Mouse (Mus musculus): ENCODE measurements around the gene Xylb.
A peak's percentile ranks its signal among the peaks of the same experiment; 100 is the strongest.
"Not testable (repeated sequence)": the region's sequence is repeated elsewhere in the genome, so short reads cannot be mapped to it uniquely, and the experiment has no call there.

Xylb gene

DNA sequence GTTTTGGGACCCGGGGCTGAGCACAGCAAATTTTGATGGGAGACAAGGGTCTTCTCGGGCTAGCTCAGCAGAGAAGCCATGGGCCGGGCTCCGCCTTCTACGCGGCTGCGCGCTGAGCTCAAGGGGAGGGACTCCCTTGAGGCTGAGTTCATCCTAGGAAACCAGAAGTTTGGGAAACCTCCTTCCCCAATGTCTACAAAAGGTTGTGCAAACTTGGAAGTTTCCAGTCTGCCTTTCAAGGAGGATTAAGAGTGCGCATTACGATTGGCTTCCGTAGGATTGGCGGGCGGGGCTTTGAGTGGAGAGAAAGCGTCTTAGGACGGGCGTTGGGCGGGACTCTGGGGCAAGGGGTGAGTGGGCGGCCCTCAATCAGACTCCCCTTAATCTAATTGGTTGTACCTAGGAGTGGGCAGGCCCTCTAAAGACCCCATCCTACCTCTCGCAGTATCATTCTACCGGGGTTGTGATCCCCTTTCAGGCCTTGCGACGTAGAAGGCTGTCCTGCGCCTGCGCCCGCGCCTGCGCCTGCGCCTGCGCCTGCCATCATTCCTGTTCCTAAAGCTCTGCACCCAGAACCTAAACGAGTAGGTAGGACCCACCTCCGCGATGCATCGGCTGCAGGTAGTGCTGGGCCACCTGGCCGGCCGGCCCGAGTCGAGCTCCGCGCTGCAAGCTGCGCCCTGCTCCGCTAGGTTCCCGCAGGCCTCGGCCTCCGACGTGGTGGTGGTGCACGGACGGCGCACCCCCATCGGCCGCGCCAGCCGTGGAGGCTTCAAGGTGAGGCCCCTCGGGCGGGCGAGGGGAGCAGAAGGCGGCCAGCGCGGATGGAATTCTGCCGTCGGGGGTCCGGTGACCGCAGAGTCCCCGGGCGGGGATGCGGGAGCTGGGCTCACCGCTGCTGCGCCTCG is 16.0 kb upstream of the Xylb start, which contains the start of gene Myd88:
Gene Myd88, minus strand, starts transcription at position 503 of the 908 bp plus-strand sequence.
- peak; percentile 90 for DNase-seq (ENCODE audit: low spot score)

DNA sequence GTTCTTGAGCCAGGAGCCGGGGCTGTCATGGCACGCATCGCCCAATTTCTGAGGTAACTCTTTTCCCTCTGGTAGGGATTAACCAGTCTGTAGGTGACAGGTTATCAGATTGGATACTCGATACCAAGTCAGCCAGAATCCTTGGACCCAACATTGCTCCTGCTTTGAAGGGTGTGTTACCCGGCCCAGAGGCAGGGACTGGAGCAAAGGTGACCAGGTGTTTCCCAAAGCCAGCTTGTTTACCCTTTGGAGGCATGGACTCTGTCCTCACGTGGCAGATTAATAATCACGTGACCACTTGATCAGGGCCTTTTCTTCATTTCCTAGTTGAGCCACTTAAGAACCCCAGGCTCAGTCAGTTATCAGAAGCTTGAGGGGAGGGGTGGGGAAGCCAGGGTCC is 14.5 kb upstream of the Xylb start:
- DNase-seq (ENCODE audit: low spot score) = no peak

DNA sequence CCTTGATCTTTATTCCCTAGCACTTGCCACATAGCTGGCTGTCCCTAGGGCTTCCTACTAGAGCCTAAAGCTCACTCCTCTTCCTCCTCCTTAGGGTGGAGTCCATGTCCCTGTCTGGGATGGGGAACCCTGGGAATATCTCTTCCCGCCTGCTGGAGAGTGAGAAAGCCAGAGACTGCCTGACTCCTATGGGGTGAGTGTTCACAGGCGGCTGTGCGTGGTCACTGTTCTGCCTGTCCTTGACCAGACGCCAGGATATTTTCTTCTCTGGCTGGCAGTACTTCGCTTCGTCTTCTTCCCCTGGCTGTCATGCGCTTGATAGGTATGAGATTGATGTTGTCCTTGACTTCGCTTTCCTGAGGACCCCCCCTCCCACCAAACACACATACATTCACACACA is 10.8 kb upstream of the Xylb start:
- no peak for DNase-seq (ENCODE audit: low spot score)

GRCm38 (mm10) chr9:119350531-119350930 is 6.7 kb upstream of the Xylb start:
- DNase-seq (ENCODE audit: low spot score) = no peak

GRCm38 (mm10) chr9:119350947-119351705 is 6.1 kb upstream of the Xylb start:
- no peak for DNase-seq (ENCODE audit: low spot score)

- peak; percentile 50 for DNase-seq (ENCODE audit: low spot score)
Observed at GRCm38 (mm10) chr9:119352060-119352459, 5.1 kb upstream of the Xylb start.

GRCm38 (mm10) chr9:119353926-119354325 is 3.3 kb upstream of the Xylb start:
- no peak for DNase-seq (ENCODE audit: low spot score)

GRCm38 (mm10) chr9:119355943-119356342 is 1.2 kb upstream of the Xylb start:
- no peak for DNase-seq (ENCODE audit: low spot score)

DNA sequence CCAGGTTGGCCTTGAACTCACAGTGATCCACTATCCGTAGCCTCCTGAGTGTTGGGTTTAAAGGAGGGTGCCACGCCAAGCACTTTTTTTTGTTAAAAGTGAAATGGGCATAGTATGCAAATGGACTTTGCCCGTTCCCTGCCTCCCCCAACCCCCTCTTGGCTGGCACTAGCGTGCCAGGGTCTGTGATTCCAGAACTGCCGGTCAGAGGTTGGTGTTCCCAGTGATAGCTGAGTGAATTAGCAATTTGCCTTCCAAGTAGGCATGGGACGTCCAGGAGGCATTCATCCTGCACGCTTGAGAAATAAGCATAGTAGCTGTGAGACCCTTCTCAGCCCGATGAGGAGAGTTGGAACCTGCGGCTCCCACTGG is 863 bp downstream of the Xylb start:
- DNase-seq (ENCODE audit: low spot score) = no peak

GRCm38 (mm10) chr9:119361416-119361815 is 4.2 kb downstream of the Xylb start:
- no peak for DNase-seq (ENCODE audit: low spot score)

DNA sequence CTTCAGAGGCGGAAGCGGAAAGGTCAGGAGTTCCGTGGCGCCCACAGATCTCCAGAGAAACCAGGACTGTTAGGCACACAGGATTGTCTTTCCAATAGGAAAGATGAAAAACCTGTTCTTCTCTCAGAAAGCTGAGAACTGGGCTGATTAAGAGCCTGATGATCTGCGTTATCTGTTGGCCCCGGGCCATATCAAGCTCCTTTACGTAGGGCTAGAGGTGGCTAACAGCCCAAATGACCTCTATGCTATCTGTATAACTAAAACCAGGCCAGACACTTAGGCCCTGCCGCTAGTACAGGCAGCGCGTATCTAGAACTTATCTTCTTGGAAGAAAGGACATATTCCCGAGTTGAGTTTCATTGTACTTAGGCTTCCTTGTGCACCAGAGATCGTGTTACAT is 6.0 kb downstream of the Xylb start:
- no peak for DNase-seq (ENCODE audit: low spot score)

GRCm38 (mm10) chr9:119365284-119365683 is 8.1 kb downstream of the Xylb start, which contains the start of gene Slc22a14:
Slc22a14 (minus strand) TSS chr9:119365553.
- DNase-seq (ENCODE audit: low spot score) = no peak

DNA sequence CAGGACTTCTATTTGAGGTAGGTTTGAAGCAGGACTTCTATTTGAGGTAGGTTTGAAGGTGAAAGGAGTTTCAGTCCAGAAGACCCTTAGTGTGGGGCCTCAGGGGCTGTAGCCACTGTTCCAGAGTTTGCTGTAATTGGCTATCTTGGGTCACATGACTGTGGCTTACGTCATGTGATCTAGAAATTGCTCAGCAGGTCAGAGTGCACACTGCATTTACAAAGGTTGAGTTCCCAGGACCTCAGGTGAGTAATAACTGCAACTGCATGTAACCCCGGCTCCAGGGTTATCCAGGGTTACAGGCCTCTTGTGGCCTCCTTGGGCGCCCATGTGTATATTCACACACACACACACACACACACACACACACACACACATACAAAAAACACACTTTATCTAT is 11.2 kb downstream of the Xylb start:
- no peak for DNase-seq (ENCODE audit: low spot score)

- not testable (repeated sequence) for DNase-seq (ENCODE audit: low spot score)
Observed at GRCm38 (mm10) chr9:119370770-119371169, 13.6 kb downstream of the Xylb start.

DNA sequence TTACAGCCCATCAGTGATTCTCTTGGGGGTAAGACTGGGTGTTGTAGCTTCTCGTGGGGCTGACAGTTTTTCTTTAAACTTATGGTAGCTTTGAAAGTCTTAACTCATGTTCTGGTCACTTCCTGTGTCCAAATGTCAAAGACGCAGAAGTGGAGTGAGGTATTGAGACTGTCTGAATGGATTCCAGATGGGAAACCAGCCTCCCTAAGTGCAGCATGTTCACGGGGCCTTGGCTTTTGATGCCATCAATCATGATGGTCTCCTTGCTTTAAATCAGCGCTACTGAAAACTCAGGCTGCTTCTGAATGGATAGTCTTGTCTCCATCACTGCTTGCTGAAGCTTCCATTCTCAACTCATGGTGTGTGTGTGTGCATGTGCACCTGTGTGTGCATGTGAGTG is 14.1 kb downstream of the Xylb start:
- no peak for DNase-seq (ENCODE audit: low spot score)

DNA sequence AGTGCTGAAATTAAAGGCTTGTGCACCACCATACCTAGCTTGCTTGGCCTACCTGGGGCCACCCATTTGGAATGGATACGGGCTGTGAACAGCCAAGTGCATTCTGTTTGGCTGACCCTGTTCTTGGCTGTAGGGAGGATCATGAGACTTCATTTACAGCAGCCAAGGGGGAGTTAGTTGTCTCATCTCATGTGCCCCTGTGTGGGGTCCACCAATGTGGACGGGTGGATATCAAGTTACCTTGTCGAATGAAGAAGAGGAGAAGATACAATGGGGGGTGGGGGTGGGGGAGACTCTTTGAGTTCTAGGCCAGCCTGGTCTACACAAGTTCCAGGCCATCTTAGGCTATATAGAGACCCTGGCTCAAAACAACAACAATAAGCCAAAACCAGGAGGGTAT is 17.8 kb downstream of the Xylb start:
- no peak for DNase-seq (ENCODE audit: low spot score)

GRCm38 (mm10) chr9:119375556-119375955 is 18.4 kb downstream of the Xylb start:
- no peak for DNase-seq (ENCODE audit: low spot score)

GRCm38 (mm10) chr9:119378231-119378630 is 21.1 kb downstream of the Xylb start:
- no peak for DNase-seq (ENCODE audit: low spot score)

DNA sequence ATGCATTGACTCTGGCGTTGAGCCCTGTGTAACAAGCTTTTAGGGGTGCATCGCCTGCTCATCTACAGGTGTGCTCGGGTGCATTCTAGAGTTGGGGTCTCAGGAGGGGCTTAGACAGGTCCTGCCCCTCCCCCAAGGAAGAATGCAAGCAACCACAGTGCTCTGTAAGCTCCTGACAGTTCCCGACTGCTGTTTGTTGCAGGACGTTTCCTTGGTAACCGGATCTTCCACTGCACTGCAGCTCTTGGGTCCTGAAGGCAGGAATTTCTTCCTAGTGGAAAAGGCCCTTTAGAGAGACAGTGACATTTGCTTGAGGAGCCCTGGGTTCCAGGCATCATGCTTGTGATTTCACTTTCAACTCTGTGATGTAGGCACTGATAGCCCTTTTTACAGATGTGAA is 25.4 kb downstream of the Xylb start:
- DNase-seq (ENCODE audit: low spot score) = no peak

- no peak for DNase-seq (ENCODE audit: low spot score)
Observed at GRCm38 (mm10) chr9:119388956-119389355, 31.8 kb downstream of the Xylb start.

- DNase-seq (ENCODE audit: low spot score) = no peak
Observed at GRCm38 (mm10) chr9:119390214-119390613, 33.0 kb downstream of the Xylb start.

GRCm38 (mm10) chr9:119394808-119395207 is 37.6 kb downstream of the Xylb start:
- DNase-seq (ENCODE audit: low spot score) = no peak

- DNase-seq (ENCODE audit: low spot score) = no peak
Observed at GRCm38 (mm10) chr9:119401351-119401750, 44.2 kb downstream of the Xylb start.
